Mouse (Mus musculus) hindbrain, embryonic 12.5 days (tissue): Measurements from ENCODE around the gene Plpp7. TPM values are rescaled to one million over a fixed set of nuclear protein-coding genes. Genes with fewer than 3 reads are reported as not detected.

Experiments
- ATAC-seq: fragments of 200-750 bp; cut with Nextera tagmentation; 2 replicates; pipeline ENCODE4 v1.8.0; 2017; ENCODE audit warnings: moderate TSS enrichment; ENCODE audit not compliant: low FRiP score
- H3K27ac ChIP-seq: fragments of 300-500 bp; sonication (generic); 2 replicates; pipeline ENCODE4 v1.5.1; 2016; ENCODE audit warnings: mild to moderate bottlenecking
- H3K27me3 ChIP-seq: fragments of 300-500 bp; sonication (generic); 2 replicates; pipeline ENCODE4 v1.6.1; 2016; ENCODE audit warnings: mild to moderate bottlenecking
- H3K36me3 ChIP-seq: fragments of 300-500 bp; sonication (generic); 2 replicates; pipeline ENCODE4 v1.6.1; 2016; ENCODE audit warnings: mild to moderate bottlenecking
- H3K4me1 ChIP-seq: fragments of 300-500 bp; sonication (generic); 2 replicates; pipeline ENCODE4 v1.6.1; 2016
- H3K4me2 ChIP-seq: fragments of 300-500 bp; sonication (generic); replicated peaks from 2 replicates; pipeline ENCODE4 v1.6.1; 2016; ENCODE audit warnings: mild to moderate bottlenecking
- H3K4me3 ChIP-seq: fragments of 300-500 bp; sonication (generic); 2 replicates; pipeline ENCODE4 v1.5.1; 2016; ENCODE audit warnings: mild to moderate bottlenecking
- H3K9ac ChIP-seq: fragments of 300-500 bp; sonication (generic); 2 replicates; pipeline ENCODE4 v1.6.1; 2016; ENCODE audit warnings: mild to moderate bottlenecking, moderate library complexity
- H3K9me3 ChIP-seq: fragments of 300-500 bp; sonication (generic); replicated peaks from 2 replicates; pipeline ENCODE4 v1.6.1; 2016; ENCODE audit warnings: mild to moderate bottlenecking
- WGBS: fragments of 180-500 bp; shearing (Covaris S2); methylation state at CpG from one replicate; pipeline ENCODE4 v1.1.7; 2016; 5-methylcytosine and 5-hydroxymethylcytosine counted together
- polyA plus RNA-seq: library from polyadenylated mRNA; unstranded; fragments of >200 nt; fragmentation: Nextera tagmentation; extraction: Ambion mirVana; gene quantifications from 2 replicates; pipeline ENCODE4 v1.2.1, GENCODE M21; 2016

The Plpp7 gene
- polyA plus RNA-seq, 1 experiment from 2014 or later = 11.1 TPM

DNA sequence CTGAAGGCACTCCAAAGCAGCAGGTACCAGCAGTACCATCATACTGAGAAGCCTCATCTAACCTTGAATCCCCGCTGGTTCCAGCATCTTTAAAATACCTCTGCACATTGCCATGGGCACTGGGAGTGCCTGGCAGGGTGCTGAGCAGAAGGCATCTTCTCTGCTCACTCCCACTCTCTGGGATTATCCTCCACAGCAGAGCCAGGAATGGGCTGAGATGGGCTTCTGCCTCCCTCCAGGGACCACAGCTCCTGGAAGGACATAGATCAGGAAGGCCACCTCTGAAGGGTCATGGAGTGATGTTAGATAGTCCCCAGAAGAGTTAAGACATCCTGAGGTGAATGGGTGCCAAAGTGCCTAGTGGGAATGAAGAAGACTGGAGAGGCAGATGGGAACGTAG lies 17.2 kb downstream of the Plpp7 start:
- ATAC-seq = no peak
- Histone ChIP-seq H3K9me3 (no peaks in the 10 kb centered on the region), H3K4me1 (peaks cover 6% of the 10 kb centered on the region; the same call in 1 of the 2 replicates), H3K4me2 (no peak overlapping the region), H3K9ac (no peak overlapping the region), H3K36me3 (0 out of 2 replicates have a peak, but pooled peaks cover 8% of the 10 kb centered on the region), H3K27me3 (no peaks in the 10 kb centered on the region; the same call in 1 of the 2 replicates), H3K4me3 (no peak overlapping the region), H3K27ac (no peak overlapping the region)
- 70% methylated on average over 2 of the region's 2 CpGs for WGBS

DNA sequence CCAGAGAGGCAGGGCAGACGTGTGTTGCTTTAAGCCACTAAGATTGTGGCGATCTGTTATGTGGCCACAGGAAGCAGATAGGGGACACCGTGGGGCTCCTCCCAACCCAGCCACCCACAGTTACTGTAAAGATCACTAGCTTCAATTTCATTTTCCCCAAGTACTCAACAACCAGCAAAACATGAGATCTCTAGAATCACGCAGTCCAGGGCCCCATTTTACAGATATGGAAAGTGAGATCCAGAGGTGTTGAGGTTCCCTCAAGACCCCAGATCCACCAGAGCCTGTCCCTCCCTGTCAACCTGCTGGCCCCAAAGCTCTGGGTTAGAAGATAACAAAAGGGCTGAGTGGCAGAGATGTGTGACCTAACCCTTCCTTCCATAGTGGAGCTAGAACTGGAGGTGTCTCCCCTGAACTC lies 20.5 kb downstream of the Plpp7 start:
- WGBS = 90% methylated on average over 4 of the region's 4 CpGs
- H3K4me3 ChIP-seq = no peak overlapping the region
- H3K4me1 ChIP-seq = peaks cover under 1% of the 10 kb centered on the region; the same call in 1 of the 2 replicates
- no peaks in the 10 kb centered on the region for H3K9me3 ChIP-seq
- H3K4me2 ChIP-seq = no peak overlapping the region
- H3K36me3 ChIP-seq = no peaks in the 10 kb centered on the region
- no peak overlapping the region for H3K27ac ChIP-seq
- no peaks in the 10 kb centered on the region; the same call in 1 of the 2 replicates for H3K27me3 ChIP-seq
- no peak for ATAC-seq
- no peak overlapping the region for H3K9ac ChIP-seq

DNA sequence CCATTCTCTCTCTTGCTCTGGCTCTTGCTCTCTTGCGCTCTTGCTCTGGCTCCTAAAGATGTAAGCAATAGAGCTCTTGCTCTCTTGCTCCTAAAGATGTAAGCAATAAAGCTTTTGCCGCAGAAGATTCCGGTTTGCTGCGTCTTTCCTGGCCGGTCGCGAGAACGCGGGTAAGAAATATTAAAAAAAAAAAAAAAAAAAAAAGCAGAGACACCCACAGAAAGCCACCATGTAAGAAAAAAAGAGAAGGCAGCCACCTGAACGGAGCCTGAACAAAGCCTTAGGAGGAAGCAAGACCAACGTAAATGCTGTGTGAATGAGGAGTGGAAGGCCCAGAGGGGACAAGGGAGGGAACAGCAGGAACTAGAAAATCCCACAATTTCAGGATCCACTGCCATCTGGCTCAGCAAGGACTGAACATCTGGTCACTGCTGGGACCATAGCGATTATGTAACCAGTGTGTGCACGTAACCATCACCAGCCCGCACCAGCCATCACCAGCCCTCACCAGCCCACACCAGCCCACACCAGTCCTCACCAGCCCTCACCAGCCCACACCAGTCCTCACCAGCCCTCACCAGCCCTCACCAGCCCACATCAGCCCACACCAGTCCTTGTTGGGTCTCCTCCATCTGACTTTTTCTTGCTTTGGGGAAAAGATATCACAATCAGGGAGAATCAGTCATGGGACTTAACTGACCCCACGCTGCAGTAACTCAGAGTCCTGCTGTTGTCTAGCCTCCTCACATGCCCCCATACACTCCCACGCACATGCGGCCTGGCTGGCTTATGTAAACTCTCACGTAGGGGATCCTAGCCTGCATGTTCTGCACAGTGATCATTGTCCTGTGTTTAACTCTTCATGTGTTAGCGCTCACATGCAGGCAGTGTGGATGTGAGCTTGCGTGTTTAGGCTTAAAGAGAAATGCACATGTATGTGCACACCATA lies 24.7 kb downstream of the Plpp7 start:
- 90% methylated on average over 20 of the region's 20 CpGs for WGBS
- Histone ChIP-seq H3K27me3 (no peaks in the 10 kb centered on the region), H3K4me2 (no peak overlapping the region), H3K4me3 (no peak overlapping the region), H3K4me1 (no peaks in the 10 kb centered on the region), H3K9ac (no peak overlapping the region), H3K36me3 (no peaks in the 10 kb centered on the region), H3K9me3 (no peaks in the 10 kb centered on the region), H3K27ac (no peak overlapping the region)
- ATAC-seq = no peak

DNA sequence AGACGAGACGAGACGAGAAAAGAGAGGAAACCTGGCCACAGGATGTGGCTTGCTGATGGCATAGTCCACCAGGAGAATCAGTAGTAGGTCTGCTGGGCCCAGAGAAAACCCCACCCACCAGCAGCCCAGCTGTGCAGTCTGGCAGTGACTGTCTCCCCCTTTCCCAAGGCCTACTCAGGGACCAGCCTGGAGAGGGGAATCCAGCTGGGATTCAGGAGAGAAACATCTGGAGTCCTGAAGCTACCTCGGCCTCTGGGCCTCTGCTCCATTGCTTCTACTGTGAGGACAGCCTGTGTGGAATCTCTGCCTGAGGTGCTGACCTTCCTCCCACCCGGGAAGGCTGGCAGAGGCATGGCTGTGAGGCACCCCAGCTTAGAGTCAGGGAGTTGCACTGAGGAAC lies 25.8 kb downstream of the Plpp7 start:
- H3K4me3 ChIP-seq = no peak overlapping the region
- WGBS = 65% methylated on average over 5 of the region's 5 CpGs
- ATAC-seq = no peak

DNA sequence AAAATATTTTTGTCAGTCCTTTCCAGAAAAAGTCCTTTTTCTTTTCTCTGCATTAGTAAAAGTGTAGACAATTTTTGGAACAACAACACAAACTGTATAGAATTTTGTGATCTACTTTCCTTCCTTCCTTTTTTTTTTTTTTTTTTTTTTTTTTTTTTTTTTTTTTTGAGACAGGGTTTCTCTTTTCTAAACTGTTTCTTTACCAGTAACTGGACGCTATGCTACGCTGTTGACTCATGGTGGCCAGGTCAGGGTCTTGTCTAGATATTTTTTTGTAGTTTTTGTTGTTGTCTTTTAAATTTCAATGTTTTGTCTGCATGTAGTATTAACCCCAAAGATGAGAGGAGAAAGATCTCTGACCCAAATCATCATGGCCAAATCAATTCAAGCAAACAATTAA lies 26.5 kb downstream of the Plpp7 start:
- 89% methylated on average over 2 of the region's 2 CpGs for WGBS
- no peaks in the 10 kb centered on the region for H3K9me3 ChIP-seq
- H3K9ac ChIP-seq = no peak overlapping the region
- no peak overlapping the region for H3K4me2 ChIP-seq
- no peaks in the 10 kb centered on the region for H3K36me3 ChIP-seq
- ATAC-seq = no peak
- no peak overlapping the region for H3K27ac ChIP-seq
- no peaks in the 10 kb centered on the region for H3K4me1 ChIP-seq
- no peaks in the 10 kb centered on the region for H3K27me3 ChIP-seq
- no peak overlapping the region for H3K4me3 ChIP-seq

More for the DNA sequence above, 25.8 kb downstream of the Plpp7 start:
- H3K9ac ChIP-seq = no peak overlapping the region
- H3K4me2 ChIP-seq = no peak overlapping the region
- no peaks in the 10 kb centered on the region for H3K9me3 ChIP-seq
- H3K36me3 ChIP-seq = no peaks in the 10 kb centered on the region
- H3K4me1 ChIP-seq = no peaks in the 10 kb centered on the region
- H3K27me3 ChIP-seq = no peaks in the 10 kb centered on the region
- H3K27ac ChIP-seq = no peak overlapping the region

DNA sequence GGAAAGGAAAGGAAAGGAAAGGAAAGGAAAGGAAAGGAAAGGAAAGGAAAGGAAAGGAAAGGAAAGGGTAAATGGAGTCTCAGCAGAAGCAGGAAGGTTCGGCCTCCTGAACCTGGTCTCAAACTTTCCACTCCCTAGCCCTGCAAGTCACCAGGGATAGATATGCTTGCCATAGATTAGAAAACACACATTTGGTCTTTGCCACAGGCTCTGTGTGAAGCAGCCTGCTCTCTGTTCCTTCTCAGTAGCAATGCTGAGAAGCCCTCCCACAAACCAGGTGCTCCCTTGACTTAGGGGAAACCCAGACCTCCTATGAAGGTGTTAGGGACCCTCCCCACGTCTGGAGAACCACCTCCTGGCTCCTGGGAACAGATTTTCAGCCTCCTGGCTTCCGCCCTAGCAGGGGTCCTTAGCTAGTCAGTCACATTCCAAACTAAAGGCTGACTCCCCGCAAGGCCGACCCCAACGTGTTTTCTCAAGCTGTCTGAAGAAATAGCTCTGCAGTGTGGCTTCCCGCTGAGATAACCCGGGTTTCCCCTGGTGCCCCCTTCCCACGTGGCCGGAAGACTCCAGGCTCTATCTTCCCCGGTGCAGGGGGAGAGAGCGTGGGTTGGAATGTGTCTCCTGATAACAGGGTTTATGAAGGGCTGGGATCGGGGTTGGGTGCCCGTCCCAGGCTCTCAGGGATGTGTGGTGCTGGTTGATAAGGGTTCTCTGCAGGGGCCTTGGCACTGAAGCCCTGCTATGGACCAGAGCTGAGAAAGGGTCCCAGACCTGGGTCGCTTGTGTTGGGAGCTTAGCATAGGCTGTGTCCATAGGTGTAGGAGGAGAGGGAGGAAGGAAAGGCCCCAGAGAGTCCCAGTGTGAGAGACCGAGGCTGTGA lies 32.6 kb downstream of the Plpp7 start:
- 24% methylated on average over 16 of the region's 16 CpGs for WGBS
- Histone ChIP-seq H3K4me2 (no peak overlapping the region), H3K9me3 (no peaks in the 10 kb centered on the region), H3K4me3 (no peak overlapping the region), H3K27ac (no peak overlapping the region), H3K4me1 (peaks cover 14% of the 10 kb centered on the region), H3K27me3 (peaks cover 6% of the 10 kb centered on the region; the same call in 1 of the 2 replicates), H3K36me3 (no peaks in the 10 kb centered on the region), H3K9ac (no peak overlapping the region)
- no peak for ATAC-seq

DNA sequence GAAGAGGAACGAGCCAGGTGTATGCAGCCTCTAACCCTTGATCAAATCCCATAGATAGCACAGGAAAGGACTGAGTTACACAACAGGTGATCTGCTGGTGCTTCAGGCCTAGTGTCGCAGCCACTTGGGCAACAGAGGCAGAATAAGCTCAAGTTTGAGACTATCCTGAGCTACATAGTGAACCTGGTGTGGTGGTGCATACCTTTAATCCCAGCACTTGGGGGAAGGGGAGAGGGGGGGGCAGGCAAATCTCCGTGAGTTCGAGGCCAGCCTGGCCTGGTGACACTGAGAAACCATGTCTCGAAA lies 33.2 kb downstream of the Plpp7 start:
- ATAC-seq = no peak
- H3K27me3 ChIP-seq = peaks cover 6% of the 10 kb centered on the region; the same call in 1 of the 2 replicates
- H3K27ac ChIP-seq = no peak overlapping the region
- no peak overlapping the region for H3K4me2 ChIP-seq
- no peaks in the 10 kb centered on the region for H3K36me3 ChIP-seq
- H3K9ac ChIP-seq = no peak overlapping the region
- peaks cover 14% of the 10 kb centered on the region for H3K4me1 ChIP-seq
- H3K4me3 ChIP-seq = no peak overlapping the region
- no peaks in the 10 kb centered on the region for H3K9me3 ChIP-seq
- WGBS = 83% methylated on average over 5 of the region's 5 CpGs

DNA sequence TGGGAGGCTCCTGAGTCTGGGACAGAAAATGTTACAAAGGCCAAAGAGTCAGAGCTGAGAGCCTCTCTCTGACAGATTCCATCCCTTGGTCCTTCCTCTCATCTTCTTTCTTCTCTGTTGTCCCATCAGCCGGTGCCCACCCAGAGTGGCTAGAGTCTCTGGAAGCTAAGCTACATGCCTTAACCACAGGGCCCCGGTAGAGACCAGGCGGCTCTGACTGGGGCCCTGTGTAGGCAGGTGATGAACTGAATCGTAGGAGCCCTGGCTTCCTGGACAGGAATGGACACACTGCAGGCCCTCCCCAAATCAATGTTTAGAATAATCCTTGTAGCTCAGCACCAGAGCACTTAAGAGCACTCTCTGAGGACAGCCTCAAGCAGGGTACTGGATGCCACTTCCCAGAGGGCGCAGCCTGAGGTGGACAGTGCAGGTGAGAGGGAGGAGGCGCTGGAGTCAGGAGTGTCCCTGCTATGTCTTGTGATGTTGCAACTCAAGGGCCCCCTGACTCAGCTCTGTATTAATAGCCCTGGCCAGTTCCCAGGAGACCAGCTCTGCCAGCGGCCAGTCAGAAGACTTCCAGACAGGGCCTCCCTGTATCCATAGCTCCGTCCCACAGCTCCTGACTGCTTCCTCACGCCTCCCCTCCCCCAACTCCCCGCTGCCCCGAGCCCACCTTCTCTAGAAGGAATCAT lies 34.2 kb downstream of the Plpp7 start:
- Histone ChIP-seq H3K4me3 (no peak overlapping the region), H3K9me3 (no peaks in the 10 kb centered on the region), H3K9ac (no peak overlapping the region), H3K27ac (no peak overlapping the region), H3K4me1 (peaks cover 14% of the 10 kb centered on the region), H3K4me2 (no peak overlapping the region), H3K36me3 (no peaks in the 10 kb centered on the region), H3K27me3 (peaks cover 6% of the 10 kb centered on the region; the same call in 1 of the 2 replicates)
- ATAC-seq = no peak
- WGBS = 57% methylated on average over 11 of the region's 11 CpGs

DNA sequence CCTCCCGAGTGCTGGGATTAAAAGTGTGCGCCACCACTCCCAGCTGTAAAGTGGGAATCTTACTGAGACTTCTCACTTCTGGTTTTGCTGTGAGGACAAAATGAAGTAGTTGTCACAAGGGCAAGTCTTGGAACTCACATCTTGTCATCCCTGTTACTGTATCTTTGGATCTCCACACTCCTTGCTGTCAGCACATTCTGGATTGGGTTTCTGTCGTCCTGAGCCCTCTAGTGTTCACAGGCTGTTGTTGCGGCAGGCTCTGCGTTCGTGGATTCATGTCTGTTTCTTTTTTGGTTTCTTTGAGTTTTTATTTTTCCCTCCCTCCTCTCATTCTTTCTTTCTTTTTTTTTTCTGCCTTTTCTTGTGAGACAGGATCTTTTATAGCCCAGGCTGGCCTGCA lies 35.1 kb downstream of the Plpp7 start:
- H3K27me3 ChIP-seq = peaks cover 6% of the 10 kb centered on the region; the same call in 1 of the 2 replicates
- ATAC-seq = no peak
- H3K4me3 ChIP-seq = no peak overlapping the region
- no peaks in the 10 kb centered on the region for H3K9me3 ChIP-seq
- H3K36me3 ChIP-seq = no peaks in the 10 kb centered on the region
- H3K4me1 ChIP-seq = peaks cover 14% of the 10 kb centered on the region
- H3K27ac ChIP-seq = no peak overlapping the region
- no peak overlapping the region for H3K4me2 ChIP-seq
- 41% methylated on average over 6 of the region's 6 CpGs for WGBS
- no peak overlapping the region for H3K9ac ChIP-seq

DNA sequence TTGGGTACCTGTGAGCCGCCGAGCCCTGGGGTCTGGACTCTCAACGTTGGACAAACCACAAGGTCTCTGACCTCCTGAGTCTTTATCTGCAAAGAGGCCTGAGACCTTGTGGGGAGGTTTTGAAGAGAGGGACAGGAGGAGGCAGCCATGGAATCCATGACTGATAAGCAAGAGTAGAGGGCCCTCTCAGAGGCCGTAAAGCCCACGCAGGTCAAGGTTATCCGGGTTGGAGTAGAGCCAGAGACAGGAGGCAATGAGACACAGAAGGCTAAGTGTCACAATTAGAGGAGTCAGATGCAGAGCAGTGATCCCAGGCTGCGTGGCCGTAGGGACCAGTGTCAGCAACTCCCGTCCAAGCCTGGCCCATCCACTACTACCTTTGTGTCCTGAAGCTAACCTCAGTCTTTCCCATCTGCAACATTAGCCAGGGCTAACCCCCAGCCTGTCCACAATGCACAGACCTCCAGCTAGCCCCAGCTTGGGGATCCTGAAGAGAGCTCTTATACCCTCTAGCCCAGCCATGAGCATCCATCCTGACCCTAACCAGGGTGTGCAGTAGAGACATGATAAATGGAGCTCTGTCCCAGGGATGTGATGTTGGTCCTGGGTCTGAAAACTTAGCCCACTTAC lies 36.0 kb downstream of the Plpp7 start:
- Histone ChIP-seq H3K9ac (no peak overlapping the region), H3K9me3 (no peaks in the 10 kb centered on the region), H3K27ac (no peak overlapping the region), H3K27me3 (peaks cover 6% of the 10 kb centered on the region; the same call in 1 of the 2 replicates), H3K4me2 (no peak overlapping the region), H3K36me3 (no peaks in the 10 kb centered on the region), H3K4me1 (peaks cover 14% of the 10 kb centered on the region), H3K4me3 (no peak overlapping the region)
- 86% methylated on average over 9 of the region's 9 CpGs for WGBS
- ATAC-seq = no peak

DNA sequence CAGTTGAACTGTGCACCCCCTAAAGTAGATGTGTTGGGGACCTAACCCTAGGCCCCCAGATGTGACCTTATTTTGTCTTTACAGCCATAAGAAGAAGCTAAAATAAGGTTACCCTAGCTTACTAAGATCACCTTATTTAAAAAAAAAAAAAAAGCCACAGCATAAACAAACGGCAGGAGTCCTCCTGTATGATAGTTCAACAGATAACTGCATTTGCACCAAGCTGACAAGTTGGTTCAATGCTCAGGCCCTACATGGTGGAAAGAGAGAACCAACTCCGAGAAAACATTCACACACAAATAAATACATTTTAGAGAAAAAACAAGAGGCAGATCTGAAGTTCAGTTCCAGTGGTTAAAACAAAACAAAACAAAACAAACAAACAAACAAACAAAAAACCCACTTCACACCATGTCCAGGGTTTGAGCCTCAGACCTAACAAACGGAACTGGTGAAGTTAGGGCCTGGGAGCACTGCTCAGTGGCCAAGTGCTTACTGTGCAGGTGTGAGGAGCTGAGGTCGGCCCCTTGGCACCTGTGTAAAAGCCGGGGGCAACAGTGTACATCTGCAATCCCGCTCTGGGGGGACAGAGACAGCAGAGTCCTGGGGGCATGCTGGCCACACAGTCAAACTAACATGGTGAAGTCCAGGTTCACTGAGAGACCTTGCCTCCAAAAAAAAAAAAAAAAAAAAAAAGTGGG lies 36.7 kb downstream of the Plpp7 start:
- Histone ChIP-seq H3K27me3 (peaks cover 6% of the 10 kb centered on the region; the same call in 1 of the 2 replicates), H3K4me2 (no peak overlapping the region), H3K4me3 (no peak overlapping the region), H3K9ac (no peak overlapping the region), H3K36me3 (no peaks in the 10 kb centered on the region), H3K27ac (no peak overlapping the region), H3K4me1 (peaks cover 16% of the 10 kb centered on the region), H3K9me3 (no peaks in the 10 kb centered on the region)
- WGBS = 68% methylated on average over 6 of the region's 6 CpGs
- ATAC-seq = no peak
